ENCODE assay signal across 8 mouse cellular contexts in the genomic region with DNA sequence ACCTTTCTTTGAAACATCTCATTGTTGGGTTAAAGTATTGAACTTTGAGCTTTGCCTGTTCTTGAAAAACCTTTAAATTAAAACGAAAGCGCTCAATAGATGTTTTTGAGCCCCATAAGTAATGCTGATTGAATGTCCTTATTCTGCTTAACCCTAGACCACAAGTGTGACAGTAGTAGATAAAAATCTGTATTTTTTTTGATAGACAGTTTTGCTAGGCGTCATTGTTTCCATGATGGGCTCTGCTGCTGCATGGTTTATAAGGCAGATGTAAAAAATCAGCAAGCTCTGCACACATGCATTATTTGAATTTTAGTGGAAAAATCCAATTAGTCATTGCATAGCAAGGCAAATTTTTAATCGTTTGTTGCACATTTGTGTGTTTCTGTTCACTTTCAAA. TPM values are rescaled to one million over a fixed set of nuclear protein-coding genes. Genes with fewer than 3 reads are reported as not detected.
DNase-seq lines count a peak whose midpoint lies in the region; ATAC-seq lines count a peak whose summit lies in the region.

No protein-coding gene starts in this region.

- H3K4me1 ChIP-seq in heart, embryonic 10.5 days: no peaks in the 10 kb centered on the region
- no peaks in the 10 kb centered on the region for H3K4me1 ChIP-seq in hindbrain, embryonic 14.5 days (replicated peaks; ENCODE audit: control insufficient read depth, insufficient read depth, low read length)
- peaks cover 4% of the 10 kb centered on the region; the same call in 1 of the 2 replicates for H3K4me1 ChIP-seq in midbrain, embryonic 12.5 days

- H3K27me3 ChIP-seq in heart, embryonic 10.5 days (ENCODE audit: insufficient read depth, poor library complexity, severe bottlenecking): no peaks in the 10 kb centered on the region
- no peaks in the 10 kb centered on the region for H3K27me3 ChIP-seq in hindbrain, embryonic 14.5 days (ENCODE audit: control insufficient read depth, insufficient read depth, low read length)
- H3K27me3 ChIP-seq in midbrain, embryonic 12.5 days: no peaks in the 10 kb centered on the region

- no peak for DNase-seq in heart, embryonic 10.5 days (ENCODE audit: low spot score)
- no peak for DNase-seq in heart, postnatal 4 days
- DNase-seq in NIH3T3 (ENCODE audit: low read depth): peak; percentile 5
- no peak for DNase-seq in hindbrain, embryonic 14.5 days (ENCODE audit: low spot score)
- DNase-seq in urinary bladder, postnatal 36 days (ENCODE audit: low spot score in 2 of 2): no peak
- no peak for DNase-seq in adrenal gland, adult (ENCODE audit: inconsistent age in 2 of 2, low spot score in 1 of 2)
- no peak for DNase-seq in layer of hippocampus, adult 8-10 months (ENCODE audit: low spot score in 2 of 2)

- peak overlapping the region; percentile 75 for H3K4me3 ChIP-seq in heart, embryonic 10.5 days
- H3K4me3 ChIP-seq in hindbrain, embryonic 14.5 days (replicated peaks; ENCODE audit: low read length): peak overlapping the region; percentile 64
- H3K4me3 ChIP-seq in midbrain, embryonic 12.5 days: peak overlapping the region; percentile 64

- H3K36me3 ChIP-seq in heart, embryonic 10.5 days: no peaks in the 10 kb centered on the region
- no peaks in the 10 kb centered on the region for H3K36me3 ChIP-seq in hindbrain, embryonic 14.5 days (replicated peaks; ENCODE audit: control insufficient read depth, insufficient read depth)
- H3K36me3 ChIP-seq in midbrain, embryonic 12.5 days: no peaks in the 10 kb centered on the region

- no peaks in the 10 kb centered on the region for H3K9me3 ChIP-seq in heart, embryonic 10.5 days
- H3K9me3 ChIP-seq in hindbrain, embryonic 14.5 days (ENCODE audit: control insufficient read depth, low read length): no peaks in the 10 kb centered on the region
- no peaks in the 10 kb centered on the region for H3K9me3 ChIP-seq in midbrain, embryonic 12.5 days

- no peak overlapping the region for H3K27ac ChIP-seq in heart, embryonic 10.5 days
- peak overlapping the region; percentile 20; the same call in 1 of the 2 replicates for H3K27ac ChIP-seq in hindbrain, embryonic 14.5 days
- no peak overlapping the region for H3K27ac ChIP-seq in midbrain, embryonic 12.5 days (replicated peaks)

- peak overlapping the region; percentile 56 for H3K4me2 ChIP-seq in hindbrain, embryonic 14.5 days (replicated peaks)
- H3K4me2 ChIP-seq in midbrain, embryonic 12.5 days (replicated peaks): peak overlapping the region; percentile 54

- peak overlapping the region; percentile 84 for H3K9ac ChIP-seq in hindbrain, embryonic 14.5 days
- no peak overlapping the region for H3K9ac ChIP-seq in midbrain, embryonic 12.5 days (replicated peaks)

- no peak for ATAC-seq in hindbrain, embryonic 14.5 days (ENCODE audit: low FRiP score)
- ATAC-seq in midbrain, embryonic 12.5 days (ENCODE audit: low FRiP score, low read depth): no peak

- WGBS in heart, embryonic 10.5 days: 67% methylated on average over 4 of the region's 4 CpGs
- 54% methylated on average over 4 of the region's 4 CpGs for WGBS in hindbrain, embryonic 14.5 days
- whole genome bisulfite sequencing in midbrain, embryonic 12.5 days: 52% methylated on average over 4 of the region's 4 CpGs

RNA-seq across cellular contexts. Expression of a gene that starts 1.8 kb away (rescaled TPM):
- polyA plus RNA-seq in heart, embryonic 10.5 days (2016; fragmentation: Nextera tagmentation; extraction: Ambion mirVana): 27.4 and 36.6 TPM in 2 replicates
- 1 to 10 TPM; 8.8 to 9.5 TPM for total RNA-seq in heart, postnatal 4 days (2021)
- 71.2 and 81.7 TPM in 2 replicates for polyA plus RNA-seq in hindbrain, embryonic 14.5 days (2014; fragmentation: Nextera tagmentation; extraction: Ambion mirVana)
- 105 and 119 TPM in 2 replicates for polyA plus RNA-seq in midbrain, embryonic 12.5 days (2016; fragmentation: Nextera tagmentation; extraction: Ambion mirVana)
- 10 to 100 TPM; 22.2 to 32.4 (median 25.9) TPM for total RNA-seq in layer of hippocampus, adult 8-10 months (2022)
